Mouse (Mus musculus) testis, postnatal 10 days (tissue): Measurements from ENCODE around the gene Gm20388.

Source experiments
- DNase-seq: peaks from one replicate; pipeline ENCODE4 v3.0.0; 2021; ENCODE audit warnings: low spot score

The Gm20388 gene

GRCm38 (mm10) chr8:120843084-120843483 lies 932.4 kb downstream of the Gm20388 start:
- DNase-seq, result no peak

- DNase-seq, result no peak
Observed at GRCm38 (mm10) chr8:120846018-120846417, 935.4 kb downstream of the Gm20388 start.

DNA sequence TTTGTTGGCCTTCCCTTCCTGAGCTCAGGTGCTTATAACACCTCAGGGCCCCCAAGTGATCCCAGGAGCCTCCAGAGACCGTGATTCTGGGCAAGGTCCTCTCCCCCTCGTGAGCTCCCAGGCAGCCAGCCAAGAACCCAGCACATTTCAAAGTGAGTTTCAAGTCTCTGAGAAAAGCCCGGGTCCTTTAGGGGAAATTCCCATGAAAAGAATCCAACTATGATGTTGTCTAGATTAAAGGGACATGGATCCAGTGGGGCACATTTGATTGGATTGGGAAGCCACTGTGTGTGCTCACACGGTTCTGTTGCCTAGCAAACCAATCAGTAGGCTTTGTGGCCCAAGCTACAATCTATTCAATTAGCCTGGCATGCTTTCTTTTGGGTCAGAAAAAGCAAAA lies 936.6 kb downstream of the Gm20388 start:
- DNase-seq, result no peak

- no peak for DNase-seq
Observed at GRCm38 (mm10) chr8:120847735-120848134, 937.1 kb downstream of the Gm20388 start.

GRCm38 (mm10) chr8:120848434-120848833 lies 937.8 kb downstream of the Gm20388 start:
- no peak for DNase-seq

- no peak for DNase-seq
Observed at GRCm38 (mm10) chr8:120851411-120851810, 940.8 kb downstream of the Gm20388 start.

- DNase-seq, result no peak
Observed at GRCm38 (mm10) chr8:120859881-120860280, 949.2 kb downstream of the Gm20388 start.

DNA sequence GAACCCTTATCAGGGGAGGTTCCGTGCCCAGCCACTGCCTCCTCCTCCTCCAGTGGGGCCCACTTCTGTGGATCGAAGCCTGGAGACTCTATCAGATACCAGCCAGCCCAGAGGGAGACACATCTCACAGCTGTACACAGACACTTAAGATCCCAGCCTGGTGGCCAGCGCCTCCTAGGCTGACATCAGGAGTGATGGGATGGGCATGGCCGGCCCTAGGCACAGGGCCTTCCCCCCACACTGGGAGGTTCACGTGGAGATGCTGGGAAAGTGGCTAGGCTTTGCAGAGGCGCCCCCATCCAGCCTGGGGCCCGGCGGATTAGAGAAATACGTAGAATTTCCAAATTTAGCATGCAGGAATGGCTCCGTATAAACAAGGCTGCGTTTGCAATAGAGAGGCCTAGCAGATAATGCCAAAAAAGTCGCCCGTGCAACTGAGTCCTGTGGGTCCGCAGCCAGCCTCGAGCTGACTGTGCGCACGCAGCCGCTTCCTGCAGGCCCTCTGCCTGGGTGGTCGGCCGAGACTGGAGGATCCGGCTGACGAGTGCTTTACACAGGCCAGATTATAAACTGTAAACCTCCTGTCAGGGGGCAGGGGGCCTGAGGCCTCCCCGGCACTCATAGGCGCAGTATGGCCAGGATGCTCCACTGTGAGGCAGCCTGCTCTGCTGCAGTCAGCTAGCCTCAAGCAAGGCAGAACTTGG lies 949.9 kb downstream of the Gm20388 start:
- DNase-seq, result no peak

GRCm38 (mm10) chr8:120863683-120864082 lies 953.0 kb downstream of the Gm20388 start:
- no peak for DNase-seq

DNA sequence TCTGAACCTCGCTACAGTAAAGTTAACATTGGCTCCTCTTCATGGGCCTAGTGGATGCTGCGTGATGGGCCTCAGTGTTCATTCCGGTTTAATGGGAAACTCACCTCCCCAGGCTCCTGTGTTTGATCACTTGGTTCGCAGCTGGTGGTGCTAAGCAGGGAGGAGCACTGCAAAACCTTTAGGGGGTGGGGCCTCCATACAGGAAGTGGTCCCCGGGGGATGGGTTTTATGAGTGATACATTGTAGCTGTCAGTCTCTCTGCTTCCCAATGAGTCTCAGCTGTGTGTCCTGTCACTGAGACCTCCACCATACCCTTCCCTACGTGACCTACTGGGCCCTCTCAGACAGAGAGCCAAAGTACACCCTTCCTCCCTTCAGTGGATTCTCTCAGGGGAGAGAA lies 956.7 kb downstream of the Gm20388 start:
- DNase-seq, result no peak

DNA sequence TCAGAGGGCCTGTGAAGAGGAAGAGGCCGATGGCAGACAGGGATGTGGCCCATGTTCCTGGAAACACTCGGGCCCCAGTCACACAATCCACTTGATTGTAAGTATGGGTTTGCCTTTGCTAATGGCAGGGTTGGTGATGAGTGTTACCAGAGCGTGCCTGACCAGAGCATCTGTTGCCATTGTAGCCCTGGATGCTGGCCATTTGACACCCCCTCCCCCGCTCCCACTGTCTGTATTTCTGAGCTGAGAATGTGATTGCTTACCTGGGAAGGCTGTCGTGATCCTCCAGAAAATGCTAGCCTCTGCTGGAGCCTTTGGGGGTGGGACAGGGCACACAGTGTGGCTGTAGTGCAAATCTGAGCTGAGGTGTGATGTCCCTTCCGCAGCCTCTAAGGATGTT lies 962.0 kb downstream of the Gm20388 start:
- DNase-seq, result no peak

- no peak for DNase-seq
Observed at GRCm38 (mm10) chr8:120876010-120876918, 965.6 kb downstream of the Gm20388 start.

GRCm38 (mm10) chr8:120877005-120877404 lies 966.4 kb downstream of the Gm20388 start:
- DNase-seq, result no peak

- no peak for DNase-seq
Observed at GRCm38 (mm10) chr8:120879928-120880327, 969.3 kb downstream of the Gm20388 start.

DNA sequence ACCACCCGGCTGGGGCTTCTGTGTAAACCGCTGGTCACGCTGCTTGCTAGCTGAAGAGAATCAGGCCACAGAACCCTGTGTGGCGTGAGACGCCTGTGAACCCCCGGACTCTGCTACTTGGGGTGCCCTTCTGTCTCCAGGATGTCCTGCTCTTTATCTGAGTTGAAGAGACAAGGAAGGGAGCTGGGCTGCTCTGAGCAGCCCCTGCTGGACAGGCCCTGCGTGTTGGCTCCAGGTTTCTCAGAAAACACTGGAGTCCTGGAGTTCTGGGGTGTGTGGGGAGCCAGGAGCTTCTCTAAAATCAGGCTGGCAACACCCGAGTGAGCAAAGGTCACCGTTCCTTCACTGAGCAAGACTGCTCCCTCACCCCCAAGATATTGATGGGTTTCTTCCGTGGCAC lies 971.0 kb downstream of the Gm20388 start:
- no peak for DNase-seq

DNA sequence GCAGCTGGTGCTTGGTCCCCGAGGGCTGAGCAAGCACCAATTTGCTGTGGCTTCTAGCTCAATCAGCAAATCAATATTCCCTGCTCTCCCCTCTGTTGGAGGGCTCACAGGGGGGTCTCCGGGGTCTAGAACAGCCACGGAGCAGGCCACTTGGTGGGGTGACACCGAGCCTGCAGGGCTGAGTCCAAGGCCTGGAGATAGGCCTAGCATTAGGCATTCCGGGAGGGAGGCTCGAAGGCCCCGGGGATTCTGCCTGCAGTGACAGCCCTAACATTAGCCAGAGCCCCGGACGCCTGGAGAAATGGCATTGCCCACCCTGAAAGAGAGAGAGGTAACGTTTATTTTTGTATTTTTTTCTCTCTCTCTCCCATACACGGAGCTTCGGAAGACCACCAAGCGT lies 972.0 kb downstream of the Gm20388 start:
- no peak for DNase-seq

GRCm38 (mm10) chr8:120883369-120883768 lies 972.7 kb downstream of the Gm20388 start:
- DNase-seq, result no peak

GRCm38 (mm10) chr8:120883853-120884252 lies 973.2 kb downstream of the Gm20388 start:
- no peak for DNase-seq

GRCm38 (mm10) chr8:120884881-120885280 lies 974.2 kb downstream of the Gm20388 start:
- DNase-seq, result no peak

DNA sequence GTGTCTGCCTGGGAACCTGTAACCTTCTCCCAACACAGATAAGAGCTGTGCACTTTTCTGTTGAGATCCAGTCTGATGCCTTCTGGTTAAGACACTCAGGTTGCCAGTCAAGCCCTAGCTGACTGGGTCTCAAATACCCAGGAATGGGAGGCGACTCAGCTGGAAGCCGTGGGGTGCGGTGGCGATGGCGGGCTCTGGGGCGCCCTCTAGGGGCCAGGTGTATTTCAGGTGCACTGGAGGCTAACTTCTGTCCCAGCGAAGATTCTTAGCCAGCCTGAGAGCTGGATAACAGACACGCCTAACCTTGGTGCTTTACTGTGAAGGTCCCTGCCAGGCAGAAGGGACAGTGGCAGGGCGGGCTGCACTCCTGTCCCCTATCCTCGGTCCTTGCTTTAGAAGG lies 976.6 kb downstream of the Gm20388 start:
- no peak for DNase-seq

DNA sequence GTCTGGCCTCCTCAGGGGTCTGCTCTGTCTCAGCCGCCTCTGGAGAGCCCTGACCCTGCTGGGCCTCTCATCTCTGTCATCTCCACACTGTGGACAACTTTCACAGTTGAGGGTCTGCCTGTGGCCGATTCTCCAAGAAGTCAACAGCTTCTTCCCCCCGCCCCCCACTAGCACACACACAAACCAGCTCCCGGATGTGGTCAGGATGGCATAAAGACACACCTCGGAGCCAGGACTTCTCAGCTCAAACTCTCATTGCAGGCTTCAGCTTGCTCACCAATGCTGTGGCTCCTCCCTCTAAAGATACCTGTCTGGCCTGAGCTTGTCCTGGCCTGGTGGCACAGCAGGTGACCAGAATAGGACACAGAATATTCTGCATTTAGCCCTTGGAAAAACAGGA lies 977.4 kb downstream of the Gm20388 start:
- DNase-seq, result no peak

DNA sequence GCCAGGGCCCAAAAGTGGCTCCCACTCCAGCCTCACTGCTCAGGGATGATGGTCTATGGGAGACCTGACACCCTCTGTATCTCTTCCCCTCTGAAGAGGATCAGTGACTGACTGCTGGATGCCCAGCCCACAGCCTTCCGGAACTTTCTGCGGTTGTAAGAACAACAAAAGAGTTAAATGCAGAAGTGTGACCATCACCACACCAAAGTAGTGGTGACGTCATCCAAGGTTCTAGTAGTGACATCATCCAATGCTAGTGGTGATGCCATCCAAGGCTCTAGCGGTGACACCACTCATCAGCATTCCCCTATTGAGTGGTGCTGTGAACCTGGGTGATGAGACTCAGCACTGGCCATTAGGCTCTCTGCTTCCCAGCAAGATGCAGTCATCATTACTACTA lies 978.5 kb downstream of the Gm20388 start:
- DNase-seq, result no peak

- no peak for DNase-seq
Observed at GRCm38 (mm10) chr8:120890068-120890467, 979.4 kb downstream of the Gm20388 start.
